Mouse (Mus musculus) liver (tissue): ENCODE data around the gene Krt79.

ENCODE experiments used
- DNase-seq: peaks from one replicate; pipeline ENCODE4 v3.0.0-alpha.2; 2020; ENCODE audit warnings: mixed read lengths

Krt79 gene

DNA sequence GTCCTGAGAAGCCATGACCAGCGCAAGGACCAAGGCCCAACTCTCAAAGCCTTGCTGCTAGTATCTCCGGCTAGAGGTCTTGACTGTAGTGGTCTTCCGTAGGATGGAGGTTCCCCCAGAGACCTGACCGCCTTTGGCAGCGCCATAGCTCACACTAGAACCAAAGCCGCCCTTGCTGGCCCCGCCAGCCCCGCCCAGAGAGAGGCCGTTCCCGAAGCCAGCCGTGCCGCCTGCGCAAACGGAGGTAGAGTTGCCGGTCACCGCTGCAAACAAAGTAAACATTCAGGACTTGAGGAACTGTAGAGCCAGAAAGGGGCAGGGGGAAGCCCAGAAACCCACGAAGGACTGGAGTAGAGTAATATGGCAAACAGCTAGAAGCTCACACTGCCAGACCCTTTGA, 10.5 kb downstream of the Krt79 start:
- peak; percentile 23 for DNase-seq

DNA sequence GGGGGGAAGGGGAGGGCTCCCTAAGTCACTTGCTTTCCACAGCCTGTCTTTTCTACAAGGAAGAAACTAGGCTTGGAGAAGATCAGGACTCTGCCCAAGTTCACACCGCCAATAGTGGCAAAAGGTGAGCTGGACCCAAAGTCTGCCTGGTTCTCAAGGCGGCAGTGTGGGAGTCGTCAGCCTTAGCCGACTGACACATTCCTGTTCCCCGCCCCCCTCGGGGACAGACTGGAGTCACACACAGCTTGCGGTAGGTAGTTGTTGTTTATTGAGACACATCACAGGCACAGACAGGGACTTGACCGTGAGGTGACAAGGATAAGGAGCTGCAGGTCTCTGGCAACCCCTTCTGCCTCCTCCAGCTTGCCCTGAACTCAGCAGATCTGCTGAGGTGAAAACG, 11.0 kb downstream of the Krt79 start:
- DNase-seq = no peak

DNA sequence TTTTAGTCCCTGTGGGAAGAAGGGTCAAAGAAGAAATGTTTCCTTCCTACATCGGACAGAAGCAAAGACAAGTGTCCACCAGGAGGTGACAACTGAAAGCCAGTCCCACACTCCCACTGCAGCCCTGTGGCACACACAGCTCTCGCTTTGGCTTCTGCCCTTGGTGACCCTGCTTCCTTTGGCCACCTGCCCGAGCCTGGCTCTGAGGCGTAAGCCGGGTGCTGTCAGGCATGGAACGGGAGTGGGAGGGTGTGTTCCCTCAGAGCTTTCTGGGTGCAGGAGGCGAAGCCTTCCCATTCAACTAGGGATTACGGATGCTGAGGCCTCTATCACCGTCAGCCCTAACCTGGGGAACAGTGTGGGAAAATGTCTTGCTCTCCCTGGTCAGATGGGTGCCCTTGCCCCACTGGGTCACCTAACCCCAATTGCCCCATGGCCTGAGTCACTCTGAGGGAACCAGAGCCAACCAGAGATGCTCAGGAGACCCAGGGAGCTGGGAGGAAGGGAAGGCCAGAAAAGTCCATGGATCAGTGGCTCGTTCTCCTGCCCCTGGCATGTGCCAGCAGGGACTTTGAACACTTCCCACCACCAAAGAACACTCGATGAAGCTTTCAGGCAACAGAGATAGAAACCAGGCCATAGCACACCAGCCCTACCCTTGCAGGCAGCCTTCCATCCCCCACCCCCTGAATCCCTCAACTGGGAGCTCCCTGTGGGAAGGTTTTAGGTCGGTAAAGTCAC, 12.6 kb downstream of the Krt79 start:
- no peak for DNase-seq

DNA sequence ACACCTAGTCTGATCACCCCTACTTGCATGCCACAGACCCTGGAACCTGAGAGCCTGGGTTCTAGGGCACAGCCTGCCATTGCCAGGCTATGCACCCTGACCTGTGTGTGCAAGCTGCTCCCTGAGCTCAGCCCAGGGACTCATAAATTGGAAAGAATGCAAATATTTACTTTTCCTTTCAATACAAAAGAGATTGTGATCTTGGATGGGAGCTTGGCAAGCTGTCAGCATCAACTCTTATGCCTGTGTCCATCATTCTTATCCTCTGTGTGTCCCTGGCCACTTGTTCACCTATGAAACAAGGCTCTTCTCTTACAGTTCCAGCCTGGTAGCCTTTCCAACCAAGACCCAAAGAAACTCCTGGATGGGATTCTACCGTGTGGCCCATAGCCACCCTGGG, 15.1 kb downstream of the Krt79 start:
- no peak for DNase-seq

DNA sequence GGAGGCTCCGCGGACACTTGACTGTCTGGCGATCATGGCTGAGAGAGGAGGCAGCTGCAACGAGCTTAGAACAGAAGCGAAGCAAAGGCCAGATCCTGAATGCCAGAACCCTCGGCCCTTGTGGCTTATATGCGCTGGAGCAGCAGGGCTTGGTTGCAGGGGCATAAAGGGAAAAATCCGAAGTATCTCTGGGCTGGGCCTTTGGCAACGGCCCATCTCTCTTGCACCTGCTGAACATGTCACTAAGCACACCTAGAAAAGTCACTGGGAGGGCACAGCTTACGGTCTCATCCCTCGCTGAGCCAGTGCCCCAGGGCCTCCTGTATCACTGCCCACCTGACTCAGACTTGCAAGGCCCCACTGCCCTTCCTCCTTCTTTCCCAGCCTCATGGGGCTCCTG, 15.5 kb downstream of the Krt79 start, which contains the start of gene Krt4:
Gene Krt4 (minus strand): TSS at position 101 of the 400 bp plus-strand sequence.
- no peak for DNase-seq

DNA sequence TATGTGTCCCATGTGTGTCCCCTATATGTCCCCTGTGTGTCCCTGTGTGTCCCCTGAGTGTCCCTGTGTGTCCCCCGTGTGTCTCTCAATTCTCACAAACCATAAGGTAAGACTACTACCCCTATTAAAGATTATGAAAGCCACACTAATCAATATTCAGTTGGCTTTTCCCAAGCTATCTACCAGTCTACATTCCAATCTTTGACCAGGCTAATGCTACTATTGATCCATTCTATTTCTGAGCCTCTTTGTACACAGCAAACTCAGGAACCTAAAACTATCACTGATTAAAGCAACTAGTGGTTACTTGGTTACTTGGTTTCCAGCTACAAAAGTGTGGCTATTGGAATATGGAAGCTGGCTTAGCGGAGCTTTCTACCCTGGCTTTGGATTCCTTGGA, 17.8 kb downstream of the Krt79 start:
- DNase-seq = no peak

DNA sequence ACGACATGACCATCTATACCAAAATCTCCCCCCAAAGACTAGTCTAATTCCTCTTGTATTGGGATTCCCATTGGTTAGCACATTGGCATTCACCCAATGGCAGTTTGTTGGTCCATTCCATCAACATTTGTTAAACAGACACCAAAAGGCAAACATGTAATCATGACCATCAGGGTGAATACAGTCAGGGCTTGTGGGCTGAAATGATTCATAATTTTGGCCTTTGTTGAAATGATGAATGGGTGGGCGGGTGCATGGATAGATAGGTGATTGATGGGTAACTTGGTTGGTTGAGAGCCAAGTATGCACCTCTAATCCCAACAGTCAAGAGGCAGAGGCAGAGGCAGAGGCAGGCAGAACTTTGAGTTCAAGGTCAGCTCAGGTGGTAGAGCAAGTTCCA, 24.1 kb downstream of the Krt79 start:
- no peak for DNase-seq

DNA sequence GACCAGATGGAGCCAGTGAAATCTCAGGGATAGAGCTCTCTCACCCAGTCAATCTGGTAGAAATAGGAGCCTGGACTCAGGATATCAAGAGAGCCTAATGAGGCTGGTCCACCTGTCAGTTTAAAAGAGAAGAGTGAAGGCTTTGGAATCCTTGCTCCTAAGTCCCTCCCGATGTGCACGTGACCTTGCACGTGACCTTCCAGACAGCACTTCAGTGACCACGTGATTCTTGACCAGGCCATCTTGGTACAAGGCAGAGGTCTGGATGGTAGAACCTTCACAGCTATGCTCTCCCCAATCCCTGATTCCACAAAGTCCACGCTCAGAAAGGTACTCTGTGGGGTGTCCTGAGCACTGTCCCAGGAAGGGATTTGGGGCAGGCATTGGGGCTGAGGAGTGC, 35.3 kb downstream of the Krt79 start:
- DNase-seq = no peak

DNA sequence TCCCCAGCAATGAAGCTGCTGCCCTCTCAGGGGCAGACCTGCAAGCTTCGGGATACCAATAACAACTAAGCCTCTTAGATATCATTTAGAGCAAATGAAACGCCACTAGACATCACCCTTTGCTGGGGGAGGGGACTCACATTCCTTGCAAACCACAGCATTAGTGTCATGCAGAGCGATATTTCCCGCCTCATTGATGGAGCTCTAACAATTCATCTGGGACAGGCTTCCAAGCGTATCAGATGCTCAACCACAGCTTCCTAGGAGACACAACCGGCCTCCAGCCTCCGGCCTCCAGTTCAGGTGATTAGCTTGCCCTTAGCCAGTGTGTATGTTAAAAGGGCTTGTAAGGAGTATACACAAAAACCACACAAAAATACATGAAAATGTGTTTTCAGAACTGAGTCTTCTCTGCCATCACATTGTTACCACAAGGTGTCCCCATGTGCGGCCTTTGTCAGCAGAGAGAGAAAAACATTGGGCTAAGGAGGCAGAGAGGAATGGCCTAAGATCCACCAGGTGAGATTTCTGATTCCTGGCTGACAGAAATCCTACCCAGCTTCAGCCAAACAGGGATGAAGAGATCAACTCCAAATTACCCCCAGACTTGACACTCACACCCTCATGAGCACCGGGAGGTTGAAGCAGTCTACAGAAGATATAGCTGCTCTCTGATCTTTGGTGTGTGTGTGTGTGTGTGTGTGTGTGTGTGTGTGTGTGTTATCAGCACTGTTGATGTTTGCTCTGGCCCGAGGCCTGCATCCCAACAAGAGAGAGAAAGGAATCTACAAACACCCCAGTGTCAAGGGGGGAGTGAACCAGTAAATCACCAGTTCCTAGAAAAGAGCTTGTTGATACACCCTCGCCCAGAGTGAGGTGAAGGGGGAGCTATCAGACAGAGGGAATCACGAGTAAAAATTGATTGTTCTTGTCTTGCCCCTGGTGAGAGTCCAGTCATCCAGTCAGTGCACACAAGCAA, 37.7 kb downstream of the Krt79 start:
- DNase-seq = no peak

DNA sequence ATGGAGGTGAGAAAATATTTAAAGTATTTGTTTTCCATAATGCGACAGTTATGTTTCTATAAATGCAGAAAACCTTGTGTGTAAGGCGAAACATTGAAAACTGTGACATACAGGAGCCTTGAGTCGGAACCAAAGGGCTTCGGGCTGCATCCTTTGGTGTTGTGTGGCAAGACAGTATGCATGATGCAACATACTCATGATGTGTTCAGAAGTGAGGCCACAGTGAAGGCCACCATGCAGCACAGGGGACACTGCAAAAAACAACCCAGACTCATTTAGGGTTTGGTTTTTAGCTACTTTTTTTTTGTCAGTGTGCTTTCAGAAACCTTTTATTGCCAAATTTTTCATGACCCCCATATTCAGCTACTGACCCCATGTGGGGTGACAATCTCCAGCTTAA, 44.9 kb downstream of the Krt79 start:
- no peak for DNase-seq

DNA sequence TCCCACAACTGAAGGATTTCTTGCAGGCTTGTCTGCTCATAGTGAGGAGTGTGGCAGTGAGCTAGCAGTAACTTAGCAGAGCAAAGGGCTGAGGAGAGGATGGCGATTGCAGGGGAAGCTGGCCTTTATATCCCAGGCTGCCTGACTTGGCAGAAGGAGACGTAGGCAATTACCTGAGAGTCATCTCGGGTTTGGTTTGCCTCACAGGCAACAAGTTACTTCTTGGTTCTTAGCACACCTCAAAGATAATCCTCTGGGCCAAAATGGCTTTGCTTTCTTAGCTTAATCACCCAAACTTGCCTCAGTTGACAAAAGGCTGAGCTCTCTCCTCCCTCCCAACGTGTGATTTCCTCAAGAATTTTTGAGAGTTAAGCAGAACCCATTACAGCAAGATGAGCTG, 47.3 kb downstream of the Krt79 start, which contains the start of gene Krt76:
Gene Krt76 (minus strand): TSS at position 101 of the 400 bp plus-strand sequence.
- no peak for DNase-seq

DNA sequence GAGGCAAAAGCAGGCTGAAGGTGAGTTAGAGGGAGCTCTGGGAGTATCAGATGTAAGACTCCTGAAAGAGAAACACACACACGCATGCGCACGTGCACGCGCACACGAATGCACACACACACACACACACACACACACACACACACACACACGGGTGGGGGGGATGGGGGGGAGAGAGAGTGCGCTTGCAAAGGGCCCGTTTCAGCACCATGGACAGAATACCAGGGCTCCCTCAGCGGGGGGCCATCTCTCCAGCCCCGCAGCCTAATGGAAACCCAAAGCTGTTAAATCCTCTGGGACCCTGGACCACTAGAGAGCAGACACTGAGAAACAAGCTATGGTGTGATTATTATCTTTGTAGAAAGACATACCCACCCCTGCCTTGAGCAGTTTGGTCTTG, 60.3 kb downstream of the Krt79 start:
- peak; percentile 12 for DNase-seq
